Mouse (Mus musculus) kidney, adult 2 months (tissue): ENCODE measurements around the gene Rgs11.

Experiments used
- CTCF ChIP-seq: fragments of 200-500 bp; conservative IDR thresholded peaks from 2 replicates; pipeline ENCODE4 v1.5.1; 2011; ENCODE audit warnings: low read depth, mild to moderate bottlenecking, control low read depth, low read length, moderate library complexity, mixed read lengths; ENCODE audit not compliant: insufficient read depth, insufficient read length
- POLR2A ChIP-seq: fragments of 200-500 bp; IDR thresholded peaks from one replicate; pipeline ENCODE4 v1.6.1; 2011; ENCODE audit warnings: low read depth, low read length, control low read depth

- TF ChIP-seq POLR2A (no peak), CTCF (no peak)
Measured at GRCm38 (mm10) chr17:26239551-26239950, 36.8 kb downstream of the Rgs11 start.
